ENCODE assay signal across 21 mouse cellular contexts in genomic region chrX:105064294-105064693, GRCm38 (mm10). TPM values are rescaled to one million over a fixed set of nuclear protein-coding genes. Genes with fewer than 3 reads are reported as not detected.
DNase-seq lines count a peak whose midpoint lies in the region; ATAC-seq and TF ChIP-seq lines count a peak whose summit lies in the region.
"Had no signal": no experiment of that assay in that cellular context is flagged by ENCODE, and none has a peak within 500 bp of the region (broad histone marks: within the 10 kb centered on the region; RNA-seq: fewer than 3 reads in every experiment).

No protein-coding gene starts in this region.

- ATAC-seq in megakaryocyte, adult 5-6 weeks (ENCODE audit: poor library complexity, severe bottlenecking) = peak; percentile 91
- ATAC-seq: forebrain, postnatal 0 days; hindbrain, postnatal 0 days; intestine, embryonic 16.5 days; midbrain, embryonic 16.5 days had no signal

- intact Hi-C loops in heart, postnatal 10 days (cut with DNase I) = no loop called here

- 33% methylated on average over 10 of the region's 10 CpGs for WGBS in bone marrow, adult 2 months

- TF ChIP-seq POLR2A in bone marrow, adult 2 months (IDR thresholded peaks at IDR 0.05; ENCODE audit: borderline replicate concordance, control insufficient read depth, low read depth, low read length) = no peak

- H3K4me1 ChIP-seq in bone marrow, adult 2 months (ENCODE audit: control insufficient read depth, insufficient read depth, low read length) = no peaks in the 10 kb centered on the region; the same call in 1 of the 2 replicates

- H3K27ac ChIP-seq in bone marrow, adult 2 months (ENCODE audit: control insufficient read depth, insufficient read depth, low read depth, low read length, poor library complexity) = peak overlapping the region; percentile 39; the same call in 1 of the 2 replicates
- H3K27ac ChIP-seq: embryonic facial prominence, embryonic 12.5 days; gastrocnemius, adult 2 months; hindbrain, postnatal 0 days; kidney, embryonic 15.5 days; limb, embryonic 12.5 days; midbrain, embryonic 10.5 days had no signal

- H3K4me3 ChIP-seq in bone marrow, adult 2 months (replicated peaks; ENCODE audit: control insufficient read depth, low read depth, low read length) = peak overlapping the region; percentile 1
- H3K4me3 ChIP-seq: embryonic facial prominence, embryonic 12.5 days; gastrocnemius, adult 2 months; kidney, embryonic 15.5 days; limb, embryonic 12.5 days; midbrain, embryonic 10.5 days had no signal

- DNase-seq in lung, postnatal 36 days = peak; percentile 30
- DNase-seq in lung, postnatal 14 days = no peak
- DNase-seq in ovary, postnatal 36 days (ENCODE audit: low spot score) = no peak
- no peak for DNase-seq in heart, postnatal 10 days
- no peak for DNase-seq in retina, embryonic 14.5 days (ENCODE audit: low spot score)
- DNase-seq: adrenal gland, postnatal 14 days; cerebellum, adult 11 months; cerebellum, postnatal 10 days; forebrain, postnatal 0 days; gastrocnemius, adult 2 months; kidney, postnatal 4 days; lung, embryonic 14.5 days had no signal

- no peak for TF ChIP-seq CTCF in bone marrow, adult 2 months (IDR thresholded peaks at IDR 0.05; ENCODE audit: control insufficient read depth, insufficient read depth, low read length)

RNA-seq across cellular contexts. Expression of gene Pbdc1, which starts 15.3 kb away (rescaled TPM):
- polyA plus RNA-seq in bone marrow, adult 2 months (2011; ENCODE audit: insufficient read depth, insufficient read length, low replicate concordance, missing spikeins) = 21.1 and 22.5 TPM in 2 replicates
- 25.5 and 28.2 TPM in 2 replicates for total RNA-seq in megakaryocyte, adult 5-6 weeks (2015)
- 29.4 and 34.5 TPM in 2 replicates for total RNA-seq in megakaryocyte, adult 5-6 weeks (2017)
- 10 to 100 TPM in 1 of 2 experiments, 1 to 10 TPM in 1; 8.9 to 11.6 TPM for total RNA-seq in heart, postnatal 10 days (2021)

RNA-seq across cellular contexts. Expression of gene Magee1, which starts 55.9 kb away (rescaled TPM):
- polyA plus RNA-seq in bone marrow, adult 2 months (2011; ENCODE audit: insufficient read depth, insufficient read length, low replicate concordance, missing spikeins) = 0.99 and 1.1 TPM in 2 replicates
- total RNA-seq in megakaryocyte, adult 5-6 weeks (2015) = 1.3 and 1.4 TPM in 2 replicates
- total RNA-seq in megakaryocyte, adult 5-6 weeks (2017) = 0.95 and 2.4 TPM in 2 replicates
- total RNA-seq in heart, postnatal 10 days (2021) = 1 to 10 TPM; 6.6 to 9.2 TPM
